Mouse (Mus musculus) megakaryocyte, embryonic 14.5 days (primary cell): ENCODE data around the gene Plagl2.

Experiments
- FLI1 ChIP-seq: IDR thresholded peaks from 2 replicates; pipeline ENCODE4 v1.6.1; 2012; ENCODE audit warnings: low read length, inconsistent platforms, mixed read lengths
- GATA1 ChIP-seq: IDR thresholded peaks from 3 replicates; pipeline ENCODE4 v1.6.1; 2012; ENCODE audit warnings: mixed read lengths, low read length, inconsistent platforms, borderline replicate concordance

- TF ChIP-seq GATA1, result no peak
- TF ChIP-seq FLI1, result no peak
Measured at GRCm38 (mm10) chr2:153187848-153188247, 53.4 kb downstream of the Plagl2 start.
